Mouse (Mus musculus) E14TG2a.4 (cell line): ENCODE data around the gene Nek7.

Experiments
- H3K27me3 ChIP-seq: 2 replicates; pipeline ENCODE4 v1.6.1; 2014; ENCODE audit warnings: low read length, control low read depth; ENCODE audit not compliant: insufficient read depth
- H3K36me3 ChIP-seq: 2 replicates; pipeline ENCODE4 v1.6.1; 2014; ENCODE audit warnings: low read length, control low read depth; ENCODE audit not compliant: insufficient read depth
- H3K4me1 ChIP-seq: replicated peaks from 2 replicates; pipeline ENCODE4 v1.6.1; 2014; ENCODE audit warnings: low read depth, low read length, control low read depth
- H3K4me3 ChIP-seq: replicated peaks from 2 replicates; pipeline ENCODE4 v1.5.1; 2014; ENCODE audit warnings: mild to moderate bottlenecking, low read length
- H3K9me3 ChIP-seq: 2 replicates; pipeline ENCODE4 v1.6.1; 2014; ENCODE audit warnings: low read length, control low read depth
- CTCF ChIP-seq: conservative IDR thresholded peaks from 2 replicates; pipeline ENCODE4 v1.5.1; 2014; ENCODE audit warnings: low read length
- NANOG ChIP-seq: IDR thresholded peaks from 2 replicates; pipeline ENCODE4 v1.6.1; 2014; ENCODE audit warnings: borderline replicate concordance, low read length, mixed read lengths
- POU5F1 ChIP-seq: IDR thresholded peaks from 2 replicates; pipeline ENCODE4 v1.6.1; 2014; ENCODE audit warnings: low read length, borderline replicate concordance

Nek7 gene

GRCm38 (mm10) chr1:138550184-138550583 lies 69.8 kb downstream of the Nek7 start:
- TF ChIP-seq CTCF (no peak), NANOG (no peak), POU5F1 (no peak)
- Histone ChIP-seq H3K27me3 (no peaks in the 10 kb centered on the region), H3K4me1 (peaks cover 22% of the 10 kb centered on the region), H3K36me3 (no peaks in the 10 kb centered on the region), H3K4me3 (peak overlapping the region; percentile 56), H3K9me3 (no peaks in the 10 kb centered on the region)

GRCm38 (mm10) chr1:138542170-138542515 lies 77.8 kb downstream of the Nek7 start:
- no peak for TF ChIP-seq CTCF
- no peak for TF ChIP-seq NANOG
- TF ChIP-seq POU5F1, result no peak
- Histone ChIP-seq H3K36me3 (no peaks in the 10 kb centered on the region), H3K27me3 (no peaks in the 10 kb centered on the region), H3K4me3 (no peak overlapping the region), H3K9me3 (no peaks in the 10 kb centered on the region), H3K4me1 (peaks cover 5% of the 10 kb centered on the region; the same call in 1 of the 2 replicates)

- H3K4me3 ChIP-seq, result no peak overlapping the region
- TF ChIP-seq POU5F1, result no peak
- TF ChIP-seq NANOG, result no peak
- TF ChIP-seq CTCF, result no peak
- peaks cover 5% of the 10 kb centered on the region; the same call in 1 of the 2 replicates for H3K4me1 ChIP-seq
- H3K36me3 ChIP-seq, result no peaks in the 10 kb centered on the region
- no peaks in the 10 kb centered on the region for H3K27me3 ChIP-seq
- no peaks in the 10 kb centered on the region for H3K9me3 ChIP-seq
Measured at GRCm38 (mm10) chr1:138541495-138542169, 78.3 kb downstream of the Nek7 start.

GRCm38 (mm10) chr1:138539713-138540112 lies 80.2 kb downstream of the Nek7 start:
- TF ChIP-seq CTCF (no peak), POU5F1 (no peak), NANOG (no peak)

GRCm38 (mm10) chr1:138538217-138538616 lies 81.7 kb downstream of the Nek7 start:
- no peaks in the 10 kb centered on the region for H3K27me3 ChIP-seq
- no peaks in the 10 kb centered on the region for H3K36me3 ChIP-seq
- TF ChIP-seq CTCF (no peak), POU5F1 (no peak), NANOG (no peak)
- H3K4me3 ChIP-seq, result no peak overlapping the region
- H3K4me1 ChIP-seq, result peaks cover 5% of the 10 kb centered on the region; the same call in 1 of the 2 replicates
- H3K9me3 ChIP-seq, result no peaks in the 10 kb centered on the region

More at GRCm38 (mm10) chr1:138539713-138540112, 80.2 kb downstream of the Nek7 start:
- Histone ChIP-seq H3K27me3 (no peaks in the 10 kb centered on the region), H3K36me3 (no peaks in the 10 kb centered on the region), H3K4me1 (peaks cover 5% of the 10 kb centered on the region; the same call in 1 of the 2 replicates), H3K4me3 (no peak overlapping the region), H3K9me3 (no peaks in the 10 kb centered on the region)

GRCm38 (mm10) chr1:138535758-138536574 lies 84.0 kb downstream of the Nek7 start:
- H3K27me3 ChIP-seq, result no peaks in the 10 kb centered on the region
- no peak overlapping the region for H3K4me3 ChIP-seq
- no peaks in the 10 kb centered on the region for H3K9me3 ChIP-seq
- TF ChIP-seq POU5F1 (no peak), CTCF (no peak), NANOG (no peak)
- H3K4me1 ChIP-seq, result no peaks in the 10 kb centered on the region
- H3K36me3 ChIP-seq, result peaks cover 7% of the 10 kb centered on the region

- H3K36me3 ChIP-seq, result peaks cover 8% of the 10 kb centered on the region
- no peaks in the 10 kb centered on the region for H3K9me3 ChIP-seq
- no peaks in the 10 kb centered on the region for H3K4me1 ChIP-seq
- TF ChIP-seq POU5F1 (no peak), NANOG (no peak), CTCF (no peak)
- H3K4me3 ChIP-seq, result no peak overlapping the region
- H3K27me3 ChIP-seq, result no peaks in the 10 kb centered on the region
Measured at GRCm38 (mm10) chr1:138530604-138531003, 89.3 kb downstream of the Nek7 start.

GRCm38 (mm10) chr1:138523962-138524361 lies 96.0 kb downstream of the Nek7 start:
- Histone ChIP-seq H3K4me1 (no peaks in the 10 kb centered on the region), H3K4me3 (no peak overlapping the region), H3K27me3 (no peaks in the 10 kb centered on the region), H3K36me3 (peaks cover 5% of the 10 kb centered on the region; the same call in 1 of the 2 replicates), H3K9me3 (no peaks in the 10 kb centered on the region)
- TF ChIP-seq POU5F1, result no peak
- TF ChIP-seq NANOG, result no peak
- no peak for TF ChIP-seq CTCF
